Mouse (Mus musculus) neural tube, embryonic 13.5 days (tissue): ENCODE measurements around the gene Uvrag. TPM values are rescaled to one million over a fixed set of nuclear protein-coding genes. Genes with fewer than 3 reads are reported as not detected.
"Not testable (repeated sequence)": the region's sequence is repeated elsewhere in the genome, so short reads cannot be mapped to it uniquely, and the experiment has no call there.

ENCODE experiments used
- ATAC-seq: fragments of 200-750 bp; cut with Nextera tagmentation; 2 replicates; pipeline ENCODE4 v1.8.0; 2017; ENCODE audit warnings: low read depth, mild to moderate bottlenecking, moderate TSS enrichment, moderate library complexity
- H3K27ac ChIP-seq: fragments of 300-500 bp; sonication (generic); replicated peaks from 2 replicates; pipeline ENCODE4 v1.5.1; 2015; ENCODE audit warnings: moderate library complexity, mild to moderate bottlenecking, inconsistent platforms
- H3K27me3 ChIP-seq: fragments of 300-500 bp; sonication (generic); 2 replicates; pipeline ENCODE4 v1.6.1; 2015; ENCODE audit warnings: mild to moderate bottlenecking, inconsistent platforms
- H3K36me3 ChIP-seq: fragments of 300-500 bp; sonication (generic); 2 replicates; pipeline ENCODE4 v1.6.1; 2015; ENCODE audit warnings: mild to moderate bottlenecking, inconsistent platforms
- H3K4me1 ChIP-seq: fragments of 300-500 bp; sonication (generic); replicated peaks from 2 replicates; pipeline ENCODE4 v1.6.1; 2015; ENCODE audit warnings: inconsistent platforms
- H3K4me2 ChIP-seq: fragments of 300-500 bp; sonication (generic); 2 replicates; pipeline ENCODE4 v1.6.1; 2015; ENCODE audit warnings: inconsistent platforms, mild to moderate bottlenecking, moderate library complexity
- H3K4me3 ChIP-seq: fragments of 300-500 bp; sonication (generic); 2 replicates; pipeline ENCODE4 v1.5.1; 2015; ENCODE audit warnings: mild to moderate bottlenecking, inconsistent platforms
- H3K9ac ChIP-seq: fragments of 300-500 bp; sonication (generic); 2 replicates; pipeline ENCODE4 v1.6.1; 2015; ENCODE audit warnings: moderate library complexity, mild to moderate bottlenecking, inconsistent platforms
- H3K9me3 ChIP-seq: fragments of 300-500 bp; sonication (generic); 2 replicates; pipeline ENCODE4 v1.6.1; 2016; ENCODE audit warnings: inconsistent platforms
- WGBS: fragments of 180-500 bp; shearing (Covaris S2); methylation state at CpG from one replicate; pipeline ENCODE4 v1.1.7; 2015; 5-methylcytosine and 5-hydroxymethylcytosine counted together
- polyA plus RNA-seq: library from polyadenylated mRNA; unstranded; fragments of >200 nt; fragmentation: Nextera tagmentation; extraction: Ambion mirVana; gene quantifications from 2 replicates; pipeline ENCODE4 v1.2.1, GENCODE M21; 2015

The Uvrag gene
- polyA plus RNA-seq, 1 experiment from 2014 or later = 16.6 TPM

- no peak overlapping the region for H3K4me3 ChIP-seq
- 70% methylated on average over 12 of the region's 12 CpGs for WGBS
- ATAC-seq = no peak
- H3K27me3 ChIP-seq = no peaks in the 10 kb centered on the region
- H3K4me2 ChIP-seq = no peak overlapping the region
- H3K9ac ChIP-seq = no peak overlapping the region
- H3K36me3 ChIP-seq = 0 out of 2 replicates have a peak, but pooled peaks cover 3% of the 10 kb centered on the region
- H3K4me1 ChIP-seq = peaks cover 14% of the 10 kb centered on the region; the same call in 1 of the 2 replicates
- no peaks in the 10 kb centered on the region for H3K9me3 ChIP-seq
- H3K27ac ChIP-seq = 0 out of 2 replicates have a peak overlapping the region, but pooled peaks have one; percentile 3
Observed at GRCm38 (mm10) chr7:98976839-98977457, 164.0 kb downstream of the Uvrag start.

DNA sequence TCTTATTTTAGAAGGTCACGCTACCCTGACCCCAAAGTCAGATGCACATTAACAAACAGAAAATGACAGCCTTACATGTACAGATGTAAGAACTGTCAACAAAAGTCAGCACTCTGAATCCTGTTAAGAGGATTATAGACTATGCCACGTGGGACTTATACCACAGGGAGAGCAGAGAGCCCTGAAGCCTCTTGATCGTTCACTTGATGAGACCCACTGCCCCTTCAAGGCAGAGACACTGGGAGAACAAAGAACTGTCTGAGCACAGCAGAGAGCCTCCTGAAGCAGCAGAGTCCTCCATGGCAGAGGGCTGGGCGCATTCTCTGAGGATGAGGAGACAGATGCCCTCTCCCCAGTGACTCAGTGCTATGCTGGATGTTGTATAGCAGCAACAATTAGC lies 166.4 kb downstream of the Uvrag start:
- Histone ChIP-seq H3K9ac (no peak overlapping the region), H3K4me1 (peaks cover 14% of the 10 kb centered on the region; the same call in 1 of the 2 replicates), H3K9me3 (no peaks in the 10 kb centered on the region), H3K4me2 (no peak overlapping the region), H3K27me3 (no peaks in the 10 kb centered on the region), H3K27ac (no peak overlapping the region), H3K4me3 (no peak overlapping the region), H3K36me3 (0 out of 2 replicates have a peak, but pooled peaks cover 3% of the 10 kb centered on the region)
- no peak for ATAC-seq
- 54% methylated on average over 4 of the region's 4 CpGs for WGBS

DNA sequence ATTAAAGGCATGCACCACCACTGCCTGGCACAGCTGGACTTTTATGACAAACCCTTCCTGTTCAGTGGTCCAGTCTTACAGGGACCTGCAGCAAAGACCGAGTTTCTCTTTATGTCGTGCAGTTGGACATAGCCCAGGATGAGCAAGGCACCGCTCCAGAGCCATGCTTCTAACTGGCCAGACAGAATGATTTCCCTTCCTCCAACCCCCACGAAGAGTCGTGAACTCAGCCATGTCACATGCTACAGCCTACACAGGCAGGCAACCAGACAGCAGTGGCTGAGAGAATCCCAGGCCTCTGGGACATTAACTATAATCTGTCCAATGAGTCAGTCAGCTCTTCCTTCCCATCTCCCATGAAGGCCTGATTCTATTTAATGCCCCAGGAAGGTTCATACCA lies 170.2 kb downstream of the Uvrag start:
- Histone ChIP-seq H3K27ac (no peak overlapping the region; the same call in 1 of the 2 replicates), H3K4me2 (no peak overlapping the region), H3K4me1 (peaks cover 24% of the 10 kb centered on the region), H3K27me3 (no peaks in the 10 kb centered on the region; the same call in 1 of the 2 replicates), H3K9me3 (peaks cover 6% of the 10 kb centered on the region), H3K36me3 (no peaks in the 10 kb centered on the region), H3K9ac (no peak overlapping the region), H3K4me3 (no peak overlapping the region)
- 86% methylated on average over 5 of the region's 5 CpGs for WGBS
- no peak for ATAC-seq

GRCm38 (mm10) chr7:98968741-98969395 lies 172.1 kb downstream of the Uvrag start:
- H3K4me3 ChIP-seq = no peak overlapping the region
- H3K27ac ChIP-seq = no peak overlapping the region
- no peak for ATAC-seq
- H3K36me3 ChIP-seq = no peaks in the 10 kb centered on the region
- no peak overlapping the region for H3K9ac ChIP-seq
- 79% methylated on average over 8 of the region's 8 CpGs for WGBS
- peaks cover 16% of the 10 kb centered on the region for H3K4me1 ChIP-seq
- no peaks in the 10 kb centered on the region; the same call in 1 of the 2 replicates for H3K27me3 ChIP-seq
- H3K9me3 ChIP-seq = peaks cover 6% of the 10 kb centered on the region
- H3K4me2 ChIP-seq = no peak overlapping the region

- Histone ChIP-seq H3K9ac (peak overlapping the region; percentile 51; the same call in 1 of the 2 replicates), H3K4me3 (no peak overlapping the region), H3K4me1 (peaks cover 17% of the 10 kb centered on the region), H3K9me3 (peaks cover 6% of the 10 kb centered on the region), H3K4me2 (peak overlapping the region; percentile 40), H3K27ac (peak overlapping the region; percentile 39; the same call in 1 of the 2 replicates), H3K36me3 (no peaks in the 10 kb centered on the region), H3K27me3 (no peaks in the 10 kb centered on the region; the same call in 1 of the 2 replicates)
- ATAC-seq = no peak
- WGBS = 17% methylated on average over 16 of the region's 16 CpGs
Observed at GRCm38 (mm10) chr7:98968082-98968674, 172.8 kb downstream of the Uvrag start.

DNA sequence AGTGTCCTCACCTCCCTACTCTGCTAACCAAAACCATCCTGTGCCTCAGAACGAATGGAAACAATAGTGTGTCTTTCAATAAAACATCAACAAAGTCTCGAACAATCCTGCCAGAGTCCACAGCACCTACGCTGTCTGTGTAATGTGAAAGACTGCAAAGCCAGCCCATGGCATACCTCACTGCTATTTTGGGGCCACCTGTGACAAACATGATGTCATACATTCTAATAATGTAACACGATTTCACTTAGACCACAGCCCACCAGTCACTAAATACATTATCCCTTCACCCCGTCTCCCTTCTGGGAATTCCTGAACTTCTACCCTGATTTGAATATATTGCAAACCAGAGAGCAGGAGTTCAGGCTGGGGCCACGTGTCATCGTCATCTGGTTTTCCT lies 173.3 kb downstream of the Uvrag start:
- Histone ChIP-seq H3K4me3 (no peak overlapping the region), H3K9ac (0 out of 2 replicates have a peak overlapping the region, but pooled peaks have one; percentile 51), H3K4me2 (peak overlapping the region; percentile 40), H3K4me1 (peaks cover 22% of the 10 kb centered on the region), H3K36me3 (no peaks in the 10 kb centered on the region), H3K27me3 (no peaks in the 10 kb centered on the region; the same call in 1 of the 2 replicates), H3K9me3 (peaks cover 6% of the 10 kb centered on the region), H3K27ac (peak overlapping the region; percentile 39; the same call in 1 of the 2 replicates)
- ATAC-seq = no peak
- 59% methylated on average over 7 of the region's 7 CpGs for WGBS

DNA sequence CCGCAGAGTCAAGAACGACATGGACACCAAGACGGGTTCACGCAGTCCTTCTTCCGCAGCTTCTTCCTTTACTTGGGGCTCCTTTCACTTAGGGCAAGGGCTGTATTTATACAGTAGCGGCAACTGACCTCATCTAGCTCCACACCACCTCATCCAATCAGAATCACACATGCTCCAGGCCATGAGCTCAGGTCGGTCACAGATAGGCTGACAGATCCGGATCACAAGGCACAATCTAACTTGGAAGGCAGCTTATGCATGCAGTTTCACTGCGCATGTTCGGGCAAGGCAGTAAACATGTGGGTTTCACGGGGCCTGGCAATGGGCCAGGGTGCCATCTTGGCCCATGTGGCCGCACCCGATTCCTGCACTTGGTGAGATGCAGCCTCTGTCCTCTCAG lies 177.4 kb downstream of the Uvrag start:
- not testable (repeated sequence) for ATAC-seq, H3K36me3 ChIP-seq, H3K9ac ChIP-seq, H3K27me3 ChIP-seq, H3K27ac ChIP-seq, H3K9me3 ChIP-seq, H3K4me2 ChIP-seq, H3K4me3 ChIP-seq
- H3K4me1 ChIP-seq = peaks cover 30% of the 10 kb centered on the region
- WGBS = 90% methylated on average over 13 of the region's 13 CpGs

DNA sequence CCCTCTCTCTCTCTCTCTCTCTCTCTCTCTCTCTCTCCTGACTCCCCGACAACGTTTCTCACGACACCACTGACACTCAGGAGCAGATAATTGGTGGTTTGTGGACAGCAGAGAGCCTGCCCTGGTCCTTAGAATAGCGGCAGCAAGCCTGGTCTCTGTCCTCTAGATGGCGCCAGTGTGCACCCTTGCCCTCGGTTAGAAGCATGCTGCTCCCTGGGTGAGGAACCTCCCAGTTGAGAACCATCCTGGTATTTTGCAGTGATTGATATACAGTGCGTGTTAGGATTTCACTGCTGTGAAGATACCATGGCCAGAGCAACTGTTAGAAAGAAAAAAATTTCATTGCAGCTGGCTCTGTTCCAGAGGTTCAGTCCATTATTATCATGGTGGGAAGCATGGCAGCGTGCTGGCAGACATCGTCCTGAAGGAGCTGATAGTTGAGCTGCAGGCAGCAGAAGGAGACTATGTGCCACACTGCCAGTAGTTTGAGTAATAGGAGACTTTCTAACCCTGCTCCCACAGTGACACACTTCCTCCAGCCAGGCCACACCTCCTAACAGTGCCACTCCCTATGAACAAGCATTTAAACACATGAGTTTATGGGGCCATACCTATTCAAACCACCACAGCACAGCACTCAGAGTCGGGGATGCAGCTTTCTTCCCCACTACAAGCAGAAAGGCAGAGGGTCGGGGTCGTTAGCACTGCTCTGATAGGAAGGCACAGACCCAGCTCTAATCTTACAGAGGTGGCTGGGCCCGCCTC lies 178.2 kb downstream of the Uvrag start:
- no peak overlapping the region for H3K9ac ChIP-seq
- H3K4me2 ChIP-seq = no peak overlapping the region
- peak; percentile 70 for ATAC-seq
- H3K27ac ChIP-seq = 0 out of 2 replicates have a peak overlapping the region, but pooled peaks have one; percentile 9
- WGBS = 25% methylated on average over 13 of the region's 13 CpGs
- no peaks in the 10 kb centered on the region for H3K27me3 ChIP-seq
- H3K4me1 ChIP-seq = peaks cover 29% of the 10 kb centered on the region
- no peak overlapping the region for H3K4me3 ChIP-seq
- H3K9me3 ChIP-seq = no peaks in the 10 kb centered on the region
- H3K36me3 ChIP-seq = no peaks in the 10 kb centered on the region

GRCm38 (mm10) chr7:98962074-98962473 lies 178.9 kb downstream of the Uvrag start:
- Histone ChIP-seq H3K4me1 (peaks cover 29% of the 10 kb centered on the region), H3K27me3 (no peaks in the 10 kb centered on the region), H3K36me3 (no peaks in the 10 kb centered on the region), H3K4me3 (no peak overlapping the region), H3K9ac (no peak overlapping the region), H3K27ac (no peak overlapping the region), H3K4me2 (no peak overlapping the region), H3K9me3 (no peaks in the 10 kb centered on the region)
- WGBS = 54% methylated on average over 11 of the region's 11 CpGs
- ATAC-seq = 0 out of 2 replicates have a peak, but pooled peaks have one; percentile 4

DNA sequence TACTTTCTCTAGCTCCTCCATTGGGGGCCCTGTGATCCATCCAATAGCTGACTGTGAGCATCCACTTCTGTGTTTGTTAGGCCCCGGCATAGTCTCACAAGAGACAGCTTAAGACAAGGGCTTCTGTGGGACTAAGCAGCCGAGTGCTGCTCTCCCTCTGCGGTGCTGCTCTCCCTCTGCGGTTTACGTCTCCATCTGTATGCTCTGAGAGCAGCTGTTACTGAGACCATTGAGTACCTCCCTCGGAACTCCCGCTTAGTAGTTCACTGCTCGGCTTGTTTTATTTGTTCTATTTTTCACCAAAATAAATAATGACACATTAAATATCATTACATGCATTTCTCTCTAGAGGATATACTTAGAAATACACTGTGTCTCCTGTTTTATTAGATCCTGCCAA lies 180.7 kb downstream of the Uvrag start:
- H3K27ac ChIP-seq = no peak overlapping the region
- no peak for ATAC-seq
- no peak overlapping the region for H3K9ac ChIP-seq
- 61% methylated on average over 8 of the region's 8 CpGs for WGBS
- H3K4me2 ChIP-seq = no peak overlapping the region
- H3K4me1 ChIP-seq = peaks cover 41% of the 10 kb centered on the region
- H3K9me3 ChIP-seq = no peaks in the 10 kb centered on the region
- no peak overlapping the region for H3K4me3 ChIP-seq
- no peaks in the 10 kb centered on the region for H3K36me3 ChIP-seq
- H3K27me3 ChIP-seq = no peaks in the 10 kb centered on the region

DNA sequence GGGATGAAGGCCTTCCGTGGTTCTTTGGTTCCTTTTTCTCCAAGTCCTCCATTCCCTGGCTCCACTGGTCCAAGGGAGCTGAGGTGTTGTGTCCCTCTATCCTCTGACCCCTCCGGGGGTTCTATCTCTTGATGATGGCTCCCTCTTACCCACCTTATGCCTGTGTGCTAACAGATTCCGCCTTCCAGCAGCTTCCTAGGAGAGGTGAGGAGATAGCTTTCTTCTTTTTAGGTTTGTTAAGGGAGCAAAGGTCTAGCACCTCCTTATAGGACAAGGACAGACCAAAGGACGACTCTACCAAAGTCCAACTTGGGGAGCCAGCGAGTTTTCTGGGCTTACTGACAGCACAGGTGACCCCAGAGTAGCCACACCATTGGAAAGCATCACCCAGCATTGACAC lies 181.7 kb downstream of the Uvrag start:
- no peak overlapping the region for H3K4me2 ChIP-seq
- H3K9me3 ChIP-seq = no peaks in the 10 kb centered on the region
- ATAC-seq = no peak
- WGBS = 92% methylated on average over 5 of the region's 5 CpGs
- H3K4me1 ChIP-seq = peaks cover 45% of the 10 kb centered on the region
- no peak overlapping the region for H3K4me3 ChIP-seq
- H3K9ac ChIP-seq = no peak overlapping the region
- no peak overlapping the region for H3K27ac ChIP-seq
- no peaks in the 10 kb centered on the region for H3K27me3 ChIP-seq
- no peaks in the 10 kb centered on the region for H3K36me3 ChIP-seq
